10 mouse cellular contexts compared by ENCODE assay signal in the genomic region with DNA sequence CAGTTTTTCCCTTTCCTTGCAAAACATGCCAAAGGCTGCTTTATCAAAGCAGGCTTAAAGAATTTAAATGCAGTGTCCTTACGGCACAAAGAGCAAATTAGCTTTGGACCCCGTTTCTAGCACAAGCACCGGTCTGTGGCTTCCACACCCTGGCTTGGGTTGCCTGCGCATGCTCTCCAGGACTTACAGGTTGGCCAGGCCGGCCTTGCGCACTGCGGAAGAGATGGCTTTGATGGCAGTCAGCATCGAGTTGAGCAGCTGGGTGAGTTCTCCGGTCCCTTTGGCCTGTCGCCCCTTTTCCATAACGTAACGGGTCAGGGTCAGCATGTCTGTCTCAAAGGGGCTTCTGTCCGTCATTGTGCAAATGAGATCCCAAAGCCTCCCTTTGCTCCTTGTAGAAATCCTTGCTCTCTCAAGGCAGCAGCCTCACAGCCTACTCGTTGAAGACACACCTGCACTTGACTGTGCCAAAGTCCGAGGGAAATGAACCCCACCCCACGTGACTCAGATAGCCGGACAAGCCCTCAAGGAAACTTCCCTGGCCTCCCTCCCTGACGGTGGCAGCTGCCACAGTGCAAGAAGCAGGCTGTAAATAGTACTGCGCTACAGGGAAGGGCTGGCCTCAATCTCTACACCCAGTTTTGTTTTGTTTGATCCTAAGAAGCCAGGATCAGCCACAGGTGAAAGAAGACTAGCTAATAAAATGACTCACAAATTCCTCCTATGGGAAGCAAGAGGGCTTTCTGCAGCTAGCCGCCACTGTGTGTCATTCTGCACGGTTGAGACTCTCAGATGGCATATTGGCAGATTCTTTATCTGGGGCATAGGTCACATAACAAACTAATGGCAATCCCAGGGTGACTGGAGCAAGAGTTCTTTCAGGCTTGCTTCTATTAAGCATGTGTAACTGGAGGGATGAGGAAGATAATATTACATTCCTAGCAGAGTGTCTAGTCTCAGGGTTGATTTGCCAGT. TPM values are rescaled to one million over a fixed set of nuclear protein-coding genes. Genes with fewer than 3 reads are reported as not detected.
DNase-seq lines count a peak whose midpoint lies in the region; ATAC-seq and TF ChIP-seq lines count a peak whose summit lies in the region.
"Had no signal": no experiment of that assay in that cellular context is flagged by ENCODE, and none has a peak within 500 bp of the region (broad histone marks: within the 10 kb centered on the region; RNA-seq: fewer than 3 reads in every experiment).

A gene (minus strand): TSS at position 482 of the 975 bp plus-strand sequence.

- H3K9ac ChIP-seq in liver, adult 2 months (ENCODE audit: low read depth, low read length): no peak within 1 kb of the TSS
- peak within 1 kb of the TSS; percentile 24; the same call in 1 of the 2 replicates for H3K9ac ChIP-seq in heart, adult 2 months (ENCODE audit: low read depth, low read length)
- H3K9ac ChIP-seq in hindbrain, embryonic 14.5 days: no peak within 1 kb of the TSS
- no peak within 1 kb of the TSS for H3K9ac ChIP-seq in hindbrain, embryonic 13.5 days
- H3K9ac ChIP-seq: midbrain, embryonic 12.5 days had no signal

- peak; percentile 75 for DNase-seq in liver, adult 2 months (ENCODE audit: extremely low read depth, low read depth, low spot score)
- no peak for DNase-seq in liver
- DNase-seq in heart, adult 2 months: peak; percentile 42 to 53
- peak; percentile 73 for DNase-seq in kidney, postnatal 10 days
- peak; percentile 60 for DNase-seq in urinary bladder, postnatal 14 days (ENCODE audit: low spot score)
- DNase-seq in c-Kit-positive CD71-positive TER-119-positive erythroid progenitor cells, embryonic 14.5 days (ENCODE audit: low spot score): no peak
- DNase-seq in hindbrain, embryonic 14.5 days (ENCODE audit: low spot score): no peak

- no peak for TF ChIP-seq EP300 in heart, adult 2 months (IDR thresholded peaks at IDR 0.05; ENCODE audit: insufficient read depth, low read depth, low read length)

- H3K4me1 ChIP-seq in liver, adult 2 months (ENCODE audit: control insufficient read depth, insufficient read depth, low read length): 0 out of 2 replicates have a peak, but pooled peaks cover 1% of the 10 kb centered on the region
- peaks cover 3% of the 10 kb centered on the region for H3K4me1 ChIP-seq in heart, adult 2 months (ENCODE audit: control insufficient read depth, insufficient read depth, low read length)
- no peaks in the 10 kb centered on the region for H3K4me1 ChIP-seq in hindbrain, embryonic 14.5 days (replicated peaks; ENCODE audit: control insufficient read depth, insufficient read depth, low read length)
- no peaks in the 10 kb centered on the region; the same call in 1 of the 2 replicates for H3K4me1 ChIP-seq in hindbrain, embryonic 13.5 days (replicated peaks)

- H3K27ac ChIP-seq in liver, adult 2 months (replicated peaks; ENCODE audit: insufficient read depth, low read depth, low read length): peak within 1 kb of the TSS; percentile 43
- H3K27ac ChIP-seq in heart, adult 2 months: peak within 1 kb of the TSS; percentile 75
- H3K27ac ChIP-seq in hindbrain, embryonic 14.5 days: no peak within 1 kb of the TSS
- no peak within 1 kb of the TSS for H3K27ac ChIP-seq in hindbrain, embryonic 13.5 days
- H3K27ac ChIP-seq: midbrain, embryonic 12.5 days had no signal

- intact Hi-C loops in heart, adult 2 months (cut with DNase I): loop anchor here (2.0 to 10.0 kb wide), 2 partner anchors 231 to 393 kb away; a partner anchor contains a TSS

- ATAC-seq in hindbrain, embryonic 14.5 days (ENCODE audit: low FRiP score): no peak
- ATAC-seq in hindbrain, embryonic 13.5 days (ENCODE audit: low FRiP score): no peak

- 63% methylated on average over 21 of the region's 21 CpGs for WGBS in liver, adult 2 months
- whole genome bisulfite sequencing in heart, adult 2 months: 49% methylated on average over 21 of the region's 21 CpGs
- 73% methylated on average over 21 of the region's 21 CpGs for WGBS in hindbrain, embryonic 14.5 days
- 75% methylated on average over 21 of the region's 21 CpGs for WGBS in hindbrain, embryonic 13.5 days

- no peaks in the 10 kb centered on the region for H3K27me3 ChIP-seq in liver, adult 2 months (ENCODE audit: control insufficient read depth, insufficient read depth, low read length)
- H3K27me3 ChIP-seq in heart, adult 2 months (ENCODE audit: control insufficient read depth, insufficient read depth, low read length): no peaks in the 10 kb centered on the region
- no peaks in the 10 kb centered on the region for H3K27me3 ChIP-seq in hindbrain, embryonic 14.5 days (ENCODE audit: control insufficient read depth, insufficient read depth, low read length)
- H3K27me3 ChIP-seq in hindbrain, embryonic 13.5 days: no peaks in the 10 kb centered on the region

- no peak for TF ChIP-seq CTCF in liver, adult 2 months (IDR thresholded peaks at IDR 0.05; ENCODE audit: low read depth, low read length)
- TF ChIP-seq CTCF in heart, adult 2 months (IDR thresholded peaks at IDR 0.05): 0 out of 2 replicates have a peak, but pooled peaks have one; percentile 7

- no peaks in the 10 kb centered on the region for H3K79me2 ChIP-seq in liver, adult 2 months (ENCODE audit: control insufficient read depth, insufficient read depth, low read length)
- no peaks in the 10 kb centered on the region for H3K79me2 ChIP-seq in heart, adult 2 months (replicated peaks; ENCODE audit: control insufficient read depth, insufficient read depth, low read length)

- H3K36me3 ChIP-seq in liver, adult 2 months (ENCODE audit: control insufficient read depth, insufficient read depth, low read length): peaks cover 1% of the 10 kb centered on the region; the same call in 1 of the 2 replicates
- no peaks in the 10 kb centered on the region for H3K36me3 ChIP-seq in heart, adult 2 months (ENCODE audit: control insufficient read depth, insufficient read depth, low read length)
- no peaks in the 10 kb centered on the region for H3K36me3 ChIP-seq in hindbrain, embryonic 14.5 days (replicated peaks; ENCODE audit: control insufficient read depth, insufficient read depth)
- no peaks in the 10 kb centered on the region for H3K36me3 ChIP-seq in hindbrain, embryonic 13.5 days
- H3K36me3 ChIP-seq: midbrain, embryonic 12.5 days had no signal

- no peaks in the 10 kb centered on the region for H3K9me3 ChIP-seq in hindbrain, embryonic 14.5 days (ENCODE audit: control insufficient read depth, low read length)
- H3K9me3 ChIP-seq in hindbrain, embryonic 13.5 days: no peaks in the 10 kb centered on the region
- H3K9me3 ChIP-seq: midbrain, embryonic 12.5 days had no signal

- H3K4me3 ChIP-seq in liver, adult 2 months (ENCODE audit: insufficient read depth, low read depth, low read length): no peak within 1 kb of the TSS
- H3K4me3 ChIP-seq in heart, adult 2 months: peak within 1 kb of the TSS; percentile 5; the same call in 1 of the 2 replicates
- H3K4me3 ChIP-seq in hindbrain, embryonic 14.5 days (replicated peaks; ENCODE audit: low read length): no peak within 1 kb of the TSS
- H3K4me3 ChIP-seq in hindbrain, embryonic 13.5 days: no peak within 1 kb of the TSS
- H3K4me3 ChIP-seq: midbrain, embryonic 12.5 days had no signal

- no peak within 1 kb of the TSS for H3K4me2 ChIP-seq in hindbrain, embryonic 14.5 days (replicated peaks)
- H3K4me2 ChIP-seq in hindbrain, embryonic 13.5 days: no peak within 1 kb of the TSS
- H3K4me2 ChIP-seq: midbrain, embryonic 12.5 days had no signal

- TF ChIP-seq POLR2A in liver, adult 2 months (IDR thresholded peaks at IDR 0.05; ENCODE audit: extremely low read depth, insufficient read depth, low read length): no peak
- TF ChIP-seq POLR2A in heart, adult 2 months (IDR thresholded peaks at IDR 0.05; ENCODE audit: insufficient read depth, low read depth, low read length): no peak

RNA-seq across cellular contexts. Expression of the gene that starts here (rescaled TPM):
- 0.09 TPM in 1 of 2 replicates, not detected in the other for total RNA-seq in liver, adult 2 months (2014; rRNA removed)
- 0.09 and 0.10 TPM in 2 replicates for polyA plus RNA-seq in liver, adult 2 months (2012; rRNA removed)
- total RNA-seq in heart, adult 2 months (2021): 10 to 100 TPM; 23.7 to 29.4 TPM
- 15.1 and 29.4 TPM in 2 replicates for polyA plus RNA-seq in heart, adult 2 months (2012; rRNA removed)
- polyA plus RNA-seq in hindbrain, embryonic 14.5 days (2014; fragmentation: Nextera tagmentation; extraction: Ambion mirVana): 0.30 and 0.87 TPM in 2 replicates
- 0.14 and 0.93 TPM in 2 replicates for polyA plus RNA-seq in hindbrain, embryonic 13.5 days (2015; fragmentation: Nextera tagmentation; extraction: Ambion mirVana)
- total RNA-seq: layer of hippocampus, adult 8-10 months had no signal
- polyA plus RNA-seq: midbrain, embryonic 12.5 days had no signal

Comparison
In these comparisons a context has a peak if more than half of its experiments do, and no peak if none do; other contexts are left out.
1. RNA of the gene that starts here (total RNA-seq): 23.7 to 29.4 TPM in heart, adult 2 months; 0.09 TPM in liver, adult 2 months; every median in the first group is over 10 times any median in the second.
2. Peak in DNase-seq and H3K27ac ChIP-seq in liver, adult 2 months; RNA of the gene not detected or under 1 TPM.
3. DNase-seq: peak in heart, adult 2 months (2 of 2), kidney, postnatal 10 days (single experiment) and urinary bladder, postnatal 14 days (single experiment); none in liver (single experiment), c-Kit-positive CD71-positive TER-119-positive erythroid progenitor cells, embryonic 14.5 days (single experiment) and hindbrain, embryonic 14.5 days (single experiment).